Mouse (Mus musculus) limb, embryonic 14.5 days (tissue): Measurements from ENCODE around the gene Kank3. TPM values are rescaled to one million over a fixed set of nuclear protein-coding genes. Genes with fewer than 3 reads are reported as not detected.

Experiments used
- ATAC-seq: fragments of 200-750 bp; cut with Nextera tagmentation; 2 replicates; pipeline ENCODE4 v1.8.0; 2017; ENCODE audit warnings: low read depth, moderate number of reproducible peaks, moderate TSS enrichment; ENCODE audit not compliant: low FRiP score
- DNase-seq: peaks from one replicate; pipeline ENCODE4 v3.0.0-alpha.2; 2015; ENCODE audit warnings: low spot score
- H3K27ac ChIP-seq: fragments of 300-500 bp; sonication (generic); replicated peaks from 2 replicates; pipeline ENCODE4 v1.5.1; 2014; ENCODE audit warnings: low read depth, mild to moderate bottlenecking, low read length, moderate library complexity, mixed read lengths
- H3K27me3 ChIP-seq: fragments of 300-500 bp; sonication (generic); 2 replicates; pipeline ENCODE4 v1.6.1; 2014; ENCODE audit warnings: low read length, mixed read lengths; ENCODE audit not compliant: control insufficient read depth, insufficient read depth
- H3K36me3 ChIP-seq: fragments of 300-500 bp; sonication (generic); 2 replicates; pipeline ENCODE4 v1.6.1; 2014; ENCODE audit warnings: mild to moderate bottlenecking, low read length, moderate library complexity, mixed read lengths; ENCODE audit not compliant: control insufficient read depth, insufficient read depth
- H3K4me1 ChIP-seq: fragments of 300-500 bp; sonication (generic); 2 replicates; pipeline ENCODE4 v1.6.1; 2014; ENCODE audit warnings: antibody characterized with exemption, low read length, mixed read lengths; ENCODE audit not compliant: control insufficient read depth, insufficient read depth
- H3K4me2 ChIP-seq: fragments of 300-500 bp; sonication (generic); replicated peaks from 2 replicates; pipeline ENCODE4 v1.6.1; 2014; ENCODE audit warnings: low read depth, mild to moderate bottlenecking, low read length, moderate library complexity; ENCODE audit not compliant: severe bottlenecking
- H3K4me3 ChIP-seq: fragments of 300-500 bp; sonication (generic); replicated peaks from 2 replicates; pipeline ENCODE4 v1.5.1; 2014; ENCODE audit warnings: low read length
- H3K9ac ChIP-seq: fragments of 300-500 bp; sonication (generic); 2 replicates; pipeline ENCODE4 v1.6.1; 2014; ENCODE audit warnings: mild to moderate bottlenecking, low read depth, low read length, moderate library complexity; ENCODE audit not compliant: severe bottlenecking
- H3K9me3 ChIP-seq: fragments of 300-500 bp; sonication (generic); 2 replicates; pipeline ENCODE4 v1.6.1; 2016; ENCODE audit warnings: low read length; ENCODE audit not compliant: control insufficient read depth
- POLR2A ChIP-seq: fragments of 200-500 bp; IDR thresholded peaks from 2 replicates; pipeline ENCODE4 v1.8.0; 2012; ENCODE audit warnings: inconsistent platforms, mild to moderate bottlenecking, moderate library complexity, borderline replicate concordance; ENCODE audit not compliant: insufficient read depth, insufficient read length; ENCODE audit errors: extremely low read depth
- WGBS: fragments of 180-500 bp; shearing (Covaris S2); extraction: QIAGEN DNeasy Blood & Tissue Kit; methylation state at CpG from one replicate; pipeline ENCODE4 v1.1.7; 2014; 5-methylcytosine and 5-hydroxymethylcytosine counted together
- polyA plus RNA-seq, 2 experiments: library from polyadenylated mRNA; depleted of rRNA in 1 of 2; stranded (reverse) in 1 of 2; unstranded in 1 of 2; fragments of >200 nt; fragmentation: Nextera tagmentation in 1 of 2; extraction: Ambion mirVana in 1 of 2; gene quantifications; 2 replicates each; pipeline versions ENCODE4 v1.2.1 to v1.2.3; 2012 to 2014

Gene Kank3
- polyA plus RNA-seq (2012; rRNA removed) (45.3 and 52.3 TPM in 2 replicates), polyA plus RNA-seq (2014; fragmentation: Nextera tagmentation; extraction: Ambion mirVana) (31.1 and 32.1 TPM in 2 replicates)

GRCm38 (mm10) chr17:33810334-33811141, at the start of gene Kank3:
TSS of gene Kank3 (plus strand) at chr17:33810519.
- Histone ChIP-seq H3K4me3 (peak within 1 kb of the TSS; percentile 51), H3K36me3 (no peaks in the 10 kb centered on the region), H3K9me3 (no peaks in the 10 kb centered on the region), H3K4me1 (no peaks in the 10 kb centered on the region), H3K27ac (no peak within 1 kb of the TSS), H3K9ac (peak within 1 kb of the TSS; percentile 51), H3K4me2 (peak within 1 kb of the TSS; percentile 90), H3K27me3 (no peaks in the 10 kb centered on the region)
- 1% methylated on average over 36 of the region's 36 CpGs for WGBS
- DNase-seq = peak; percentile 98
- ATAC-seq = peak; percentile 98
- TF ChIP-seq POLR2A = 0 out of 2 replicates have a peak, but pooled peaks have one; percentile 15

- Histone ChIP-seq H3K4me1 (no peaks in the 10 kb centered on the region), H3K27me3 (no peaks in the 10 kb centered on the region), H3K36me3 (no peaks in the 10 kb centered on the region), H3K4me3 (no peak overlapping the region), H3K4me2 (no peak overlapping the region), H3K9ac (no peak overlapping the region), H3K27ac (no peak overlapping the region), H3K9me3 (no peaks in the 10 kb centered on the region)
- ATAC-seq (no peak), DNase-seq (no peak)
- TF ChIP-seq POLR2A = no peak
- WGBS = 76% methylated on average over 3 of the region's 3 CpGs
Observed at GRCm38 (mm10) chr17:33766389-33766788, 43.9 kb upstream of the Kank3 start.

- Histone ChIP-seq H3K9ac (no peak overlapping the region), H3K27ac (no peak overlapping the region), H3K27me3 (no peaks in the 10 kb centered on the region), H3K36me3 (peaks cover 24% of the 10 kb centered on the region), H3K4me3 (no peak overlapping the region), H3K9me3 (no peaks in the 10 kb centered on the region), H3K4me2 (no peak overlapping the region), H3K4me1 (no peaks in the 10 kb centered on the region)
- 89% methylated on average over 4 of the region's 4 CpGs for WGBS
- ATAC-seq (no peak), DNase-seq (no peak)
- TF ChIP-seq POLR2A = no peak
Observed at GRCm38 (mm10) chr17:33771617-33772016, 38.7 kb upstream of the Kank3 start.

GRCm38 (mm10) chr17:33773426-33773825, 36.9 kb upstream of the Kank3 start:
- DNase-seq = no peak
- no peak for TF ChIP-seq POLR2A
- Histone ChIP-seq H3K36me3 (peaks cover 43% of the 10 kb centered on the region), H3K4me3 (no peak overlapping the region), H3K4me2 (no peak overlapping the region), H3K27ac (no peak overlapping the region), H3K4me1 (peaks cover 6% of the 10 kb centered on the region), H3K9ac (no peak overlapping the region), H3K9me3 (no peaks in the 10 kb centered on the region), H3K27me3 (no peaks in the 10 kb centered on the region)
- no peak for ATAC-seq
- WGBS = 80% methylated on average over 6 of the region's 6 CpGs

- Histone ChIP-seq H3K27me3 (no peaks in the 10 kb centered on the region), H3K4me3 (no peak overlapping the region)
- no peak for ATAC-seq
Observed at GRCm38 (mm10) chr17:33773871-33774572, 36.3 kb upstream of the Kank3 start.

More at GRCm38 (mm10) chr17:33773871-33774572, 36.3 kb upstream of the Kank3 start:
- DNase-seq = no peak
- no peak overlapping the region for H3K9ac ChIP-seq
- H3K36me3 ChIP-seq = peaks cover 44% of the 10 kb centered on the region
- H3K9me3 ChIP-seq = no peaks in the 10 kb centered on the region
- H3K4me2 ChIP-seq = no peak overlapping the region
- 86% methylated on average over 6 of the region's 6 CpGs for WGBS
- H3K27ac ChIP-seq = no peak overlapping the region
- no peak for TF ChIP-seq POLR2A
- peaks cover 12% of the 10 kb centered on the region for H3K4me1 ChIP-seq
